Mouse (Mus musculus) embryonic facial prominence, embryonic 14.5 days (tissue): ENCODE results near the gene Fbxl16. TPM values are rescaled to one million over a fixed set of nuclear protein-coding genes. Genes with fewer than 3 reads are reported as not detected.

Experiments
- ATAC-seq: fragments of 200-750 bp; cut with Nextera tagmentation; 2 replicates; pipeline ENCODE4 v1.8.0; 2017; ENCODE audit warnings: low read depth, moderate number of reproducible peaks, moderate TSS enrichment
- DNase-seq: peaks from one replicate; pipeline ENCODE4 v3.0.0-alpha.2; 2015; ENCODE audit warnings: low spot score
- H3K27ac ChIP-seq: fragments of 300-500 bp; sonication (generic); replicated peaks from 2 replicates; pipeline ENCODE4 v1.5.1; 2014; ENCODE audit warnings: low read depth, mild to moderate bottlenecking, low read length, moderate library complexity
- H3K27me3 ChIP-seq: fragments of 300-500 bp; sonication (generic); replicated peaks from 2 replicates; pipeline ENCODE4 v1.6.1; 2014; ENCODE audit warnings: low read length; ENCODE audit not compliant: control insufficient read depth, insufficient read depth
- H3K36me3 ChIP-seq: fragments of 300-500 bp; sonication (generic); 2 replicates; pipeline ENCODE4 v1.6.1; 2014; ENCODE audit warnings: low read length, mixed read lengths; ENCODE audit not compliant: control insufficient read depth, insufficient read depth
- H3K4me1 ChIP-seq: fragments of 300-500 bp; sonication (generic); 2 replicates; pipeline ENCODE4 v1.6.1; 2014; ENCODE audit warnings: antibody characterized with exemption, low read length; ENCODE audit not compliant: control insufficient read depth, insufficient read depth
- H3K4me2 ChIP-seq: fragments of 300-500 bp; sonication (generic); 2 replicates; pipeline ENCODE4 v1.6.1; 2014; ENCODE audit warnings: low read depth, mild to moderate bottlenecking, low read length, moderate library complexity, mixed read lengths
- H3K4me3 ChIP-seq: fragments of 300-500 bp; sonication (generic); 2 replicates; pipeline ENCODE4 v1.5.1; 2014; ENCODE audit warnings: low read depth, mild to moderate bottlenecking, low read length
- H3K9ac ChIP-seq: fragments of 300-500 bp; sonication (generic); 2 replicates; pipeline ENCODE4 v1.6.1; 2014; ENCODE audit warnings: low read depth, mild to moderate bottlenecking, low read length, moderate library complexity, mixed read lengths
- H3K9me3 ChIP-seq: fragments of 300-500 bp; sonication (generic); 2 replicates; pipeline ENCODE4 v1.6.1; 2016; ENCODE audit warnings: low read length; ENCODE audit not compliant: control insufficient read depth
- WGBS: fragments of 180-500 bp; shearing (Covaris S2); extraction: QIAGEN DNeasy Blood & Tissue Kit; methylation state at CpG from one replicate; pipeline ENCODE4 v1.1.7; 2014; 5-methylcytosine and 5-hydroxymethylcytosine counted together
- polyA plus RNA-seq: library from polyadenylated mRNA; unstranded; fragments of >200 nt; fragmentation: Nextera tagmentation; extraction: Ambion mirVana; gene quantifications from 2 replicates; pipeline ENCODE4 v1.2.1, GENCODE M21; 2014

Fbxl16 gene
- polyA plus RNA-seq, 1 experiment from 2014 or later = 3.4 TPM

DNA sequence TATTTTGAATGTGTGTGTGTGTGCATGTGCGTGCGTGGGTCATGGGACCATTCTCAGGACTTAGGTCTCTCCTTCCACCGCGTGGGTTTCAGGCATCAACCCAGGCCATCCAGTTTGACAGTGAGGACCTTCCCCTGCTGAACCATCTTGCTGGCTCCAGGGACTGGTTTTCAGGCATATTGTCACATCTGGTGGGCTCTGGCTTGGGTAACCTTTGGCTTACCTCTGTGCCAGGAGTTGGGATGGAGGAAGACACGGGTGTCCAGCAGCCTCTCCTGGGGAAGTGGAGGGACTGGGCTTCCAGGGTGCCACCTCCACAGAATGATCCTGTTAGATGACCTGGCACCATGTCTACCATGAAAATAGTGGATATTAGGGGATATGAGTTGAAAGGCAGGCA lies 30.9 kb upstream of the Fbxl16 start:
- WGBS = 90% methylated on average over 5 of the region's 5 CpGs
- ATAC-seq = no peak
- DNase-seq = no peak
- no peaks in the 10 kb centered on the region for H3K9me3 ChIP-seq
- H3K27me3 ChIP-seq = no peaks in the 10 kb centered on the region
- no peak overlapping the region for H3K9ac ChIP-seq
- H3K36me3 ChIP-seq = peaks cover 38% of the 10 kb centered on the region
- no peak overlapping the region for H3K27ac ChIP-seq
- no peak overlapping the region for H3K4me3 ChIP-seq
- 0 out of 2 replicates have a peak, but pooled peaks cover 3% of the 10 kb centered on the region for H3K4me1 ChIP-seq
- no peak overlapping the region for H3K4me2 ChIP-seq

DNA sequence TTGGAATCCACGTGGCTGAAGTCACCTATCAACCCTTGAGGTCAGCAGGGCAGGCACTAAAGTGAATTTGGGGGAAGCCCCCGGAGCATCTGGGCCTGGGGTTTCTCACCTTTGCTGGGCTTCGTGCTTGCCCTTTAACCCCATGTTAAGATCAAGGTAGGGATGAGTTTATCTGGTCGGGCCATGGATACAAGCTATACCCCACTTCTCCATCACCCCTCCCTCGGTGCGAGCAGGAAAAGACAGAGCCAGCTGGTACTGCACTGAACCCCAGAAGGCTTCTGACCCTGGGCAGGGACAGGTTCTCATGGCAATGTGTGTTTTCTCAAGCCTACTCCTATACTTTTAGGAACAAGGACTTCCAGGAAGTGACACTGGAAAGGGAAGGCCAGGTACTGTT lies 27.5 kb upstream of the Fbxl16 start:
- 78% methylated on average over 6 of the region's 6 CpGs for WGBS
- peaks cover 50% of the 10 kb centered on the region for H3K36me3 ChIP-seq
- DNase-seq = no peak
- H3K4me3 ChIP-seq = no peak overlapping the region
- no peaks in the 10 kb centered on the region for H3K27me3 ChIP-seq
- H3K9me3 ChIP-seq = no peaks in the 10 kb centered on the region
- H3K4me1 ChIP-seq = peaks cover 14% of the 10 kb centered on the region
- no peak overlapping the region for H3K4me2 ChIP-seq
- no peak overlapping the region for H3K9ac ChIP-seq
- H3K27ac ChIP-seq = no peak overlapping the region
- no peak for ATAC-seq

DNA sequence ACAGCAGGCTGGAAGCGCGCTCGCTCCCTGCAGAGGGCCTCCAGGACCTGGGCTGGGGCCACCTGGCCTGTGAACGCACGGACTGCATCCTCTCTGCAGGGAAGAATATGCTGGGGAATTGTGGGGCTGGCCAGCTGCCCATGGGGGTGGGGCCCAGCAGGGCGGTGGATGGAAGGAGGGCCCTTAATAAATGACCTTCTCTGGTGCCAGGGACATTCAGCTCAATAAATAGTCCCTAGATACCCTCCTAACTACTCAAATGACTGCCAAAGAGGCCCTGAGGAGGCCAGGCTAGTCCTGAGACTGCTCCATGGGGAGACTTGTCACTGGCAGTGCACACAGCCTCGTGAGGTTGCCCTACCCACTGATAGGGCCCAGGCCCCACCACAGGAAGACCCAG lies 25.8 kb upstream of the Fbxl16 start:
- H3K4me1 ChIP-seq = peaks cover 14% of the 10 kb centered on the region
- H3K9ac ChIP-seq = no peak overlapping the region
- peaks cover 59% of the 10 kb centered on the region for H3K36me3 ChIP-seq
- no peaks in the 10 kb centered on the region for H3K9me3 ChIP-seq
- no peak overlapping the region for H3K27ac ChIP-seq
- H3K27me3 ChIP-seq = no peaks in the 10 kb centered on the region
- H3K4me2 ChIP-seq = no peak overlapping the region
- 77% methylated on average over 7 of the region's 7 CpGs for WGBS
- DNase-seq = no peak
- H3K4me3 ChIP-seq = no peak overlapping the region
- ATAC-seq = no peak

GRCm38 (mm10) chr17:25783861-25784574 lies 24.9 kb upstream of the Fbxl16 start:
- DNase-seq (no peak), ATAC-seq (no peak)
- H3K27me3 ChIP-seq = no peaks in the 10 kb centered on the region
- peak overlapping the region; percentile 82 for H3K9ac ChIP-seq
- 79% methylated on average over 15 of the region's 15 CpGs for WGBS
- H3K9me3 ChIP-seq = no peaks in the 10 kb centered on the region
- no peak overlapping the region for H3K27ac ChIP-seq
- H3K4me2 ChIP-seq = peak overlapping the region; percentile 87
- peaks cover 58% of the 10 kb centered on the region for H3K36me3 ChIP-seq
- peak overlapping the region; percentile 76 for H3K4me3 ChIP-seq
- H3K4me1 ChIP-seq = peaks cover 14% of the 10 kb centered on the region

DNA sequence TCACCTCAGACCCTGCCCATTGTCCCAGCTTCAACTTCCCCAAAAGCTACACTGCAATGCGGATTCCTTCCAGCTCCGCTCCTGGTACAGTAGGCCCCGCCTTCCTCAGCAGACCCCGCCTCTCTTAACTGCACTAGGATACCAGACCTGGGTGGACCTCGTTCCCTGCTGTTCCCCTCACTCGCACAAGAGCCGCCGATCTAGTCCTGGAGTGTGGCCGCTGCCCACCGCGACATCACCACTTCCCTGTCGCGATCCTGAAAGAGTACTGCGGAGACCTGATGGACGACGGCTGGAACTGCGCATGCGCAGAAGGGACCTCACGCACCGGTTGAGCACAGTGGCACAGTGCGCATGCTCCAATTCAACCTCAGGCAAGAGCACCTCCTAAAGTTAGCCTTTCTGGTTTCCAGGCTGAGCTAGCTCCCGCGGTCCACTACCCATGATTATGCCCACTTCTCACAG lies 23.6 kb upstream of the Fbxl16 start, which contains the start of gene Haghl:
Haghl (minus strand) TSS at position 393 of the 465 bp plus-strand sequence.
- no peaks in the 10 kb centered on the region for H3K9me3 ChIP-seq
- H3K9ac ChIP-seq = peak within 1 kb of the TSS; percentile 82
- peaks cover 56% of the 10 kb centered on the region for H3K36me3 ChIP-seq
- H3K27me3 ChIP-seq = no peaks in the 10 kb centered on the region
- WGBS = 0% methylated on average over 23 of the region's 23 CpGs
- peak within 1 kb of the TSS; percentile 87 for H3K4me2 ChIP-seq
- ATAC-seq (peak; percentile 89), DNase-seq (peak; percentile 97)
- H3K4me3 ChIP-seq = peak within 1 kb of the TSS; percentile 76
- H3K27ac ChIP-seq = peak within 1 kb of the TSS; percentile 91
- peaks cover 14% of the 10 kb centered on the region for H3K4me1 ChIP-seq

DNA sequence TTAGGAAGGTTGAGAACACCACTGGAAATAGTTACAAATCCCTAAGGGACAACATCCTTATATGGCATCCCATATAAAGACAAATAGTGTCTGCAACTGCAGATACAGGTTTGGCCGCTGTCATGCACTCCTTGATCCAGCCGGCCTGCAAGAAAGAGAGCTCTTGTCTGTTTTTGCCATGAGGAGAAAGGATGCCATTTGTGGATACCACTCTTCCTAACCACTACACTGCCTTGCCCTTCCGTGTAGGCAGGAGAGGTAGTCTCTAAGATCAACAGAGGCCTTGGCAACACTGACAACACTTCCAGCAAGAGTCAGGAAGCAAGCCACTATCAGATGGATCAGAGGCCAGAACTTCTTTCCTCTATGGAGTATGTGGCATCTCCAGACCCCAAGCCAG lies 22.6 kb upstream of the Fbxl16 start, which contains the start of gene Ccdc78:
Ccdc78 (plus strand) TSS at position 301 of the 400 bp plus-strand sequence.
- H3K27me3 ChIP-seq = no peaks in the 10 kb centered on the region
- H3K4me1 ChIP-seq = peaks cover 19% of the 10 kb centered on the region
- peak within 1 kb of the TSS; percentile 91 for H3K27ac ChIP-seq
- DNase-seq (no peak), ATAC-seq (no peak)
- peaks cover 47% of the 10 kb centered on the region for H3K36me3 ChIP-seq
- H3K4me2 ChIP-seq = peak within 1 kb of the TSS; percentile 87
- H3K9me3 ChIP-seq = no peaks in the 10 kb centered on the region
- peak within 1 kb of the TSS; percentile 76 for H3K4me3 ChIP-seq
- WGBS = 80% methylated on average over 3 of the region's 3 CpGs
- peak within 1 kb of the TSS; percentile 82 for H3K9ac ChIP-seq

GRCm38 (mm10) chr17:25786781-25787504 lies 21.9 kb upstream of the Fbxl16 start:
- DNase-seq (no peak), ATAC-seq (no peak)
- H3K4me2 ChIP-seq = no peak overlapping the region
- H3K36me3 ChIP-seq = peaks cover 41% of the 10 kb centered on the region
- H3K9me3 ChIP-seq = no peaks in the 10 kb centered on the region
- H3K4me3 ChIP-seq = no peak overlapping the region
- H3K9ac ChIP-seq = no peak overlapping the region
- no peak overlapping the region for H3K27ac ChIP-seq
- WGBS = 90% methylated on average over 9 of the region's 9 CpGs
- no peaks in the 10 kb centered on the region for H3K27me3 ChIP-seq
- H3K4me1 ChIP-seq = peaks cover 23% of the 10 kb centered on the region

DNA sequence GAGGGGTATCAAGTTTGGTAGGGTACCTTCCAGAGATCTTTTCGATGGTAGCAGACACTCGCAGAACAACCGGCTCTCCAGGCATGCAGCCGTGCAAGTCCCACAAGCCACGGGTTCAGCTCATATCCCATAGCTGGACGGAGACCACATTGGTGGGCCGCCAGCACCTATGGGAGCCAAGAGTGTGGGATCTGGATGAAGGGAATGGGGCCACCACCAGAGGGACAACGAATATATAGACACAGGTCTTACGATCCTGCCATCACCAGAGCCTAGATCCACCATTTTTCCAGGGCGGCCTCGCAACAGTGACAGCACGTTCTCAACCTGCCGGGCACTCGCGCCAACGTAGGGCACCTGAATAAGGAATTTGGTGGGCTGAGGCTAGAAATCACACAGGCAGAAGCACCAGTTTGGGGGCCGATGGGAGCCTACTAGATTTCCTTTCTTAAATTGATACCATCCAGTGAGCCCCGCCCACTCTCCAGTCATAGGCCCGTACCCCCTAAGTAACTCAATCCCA lies 17.5 kb upstream of the Fbxl16 start:
- no peak for ATAC-seq
- DNase-seq = peak; percentile 75
- WGBS = 28% methylated on average over 19 of the region's 19 CpGs

More for the DNA sequence above, 17.5 kb upstream of the Fbxl16 start:
- H3K36me3 ChIP-seq = peaks cover 19% of the 10 kb centered on the region; the same call in 1 of the 2 replicates
- H3K27me3 ChIP-seq = no peaks in the 10 kb centered on the region
- H3K27ac ChIP-seq = peak overlapping the region; percentile 93
- peak overlapping the region; percentile 78 for H3K9ac ChIP-seq
- H3K9me3 ChIP-seq = no peaks in the 10 kb centered on the region
- peaks cover 21% of the 10 kb centered on the region for H3K4me1 ChIP-seq
- peak overlapping the region; percentile 81 for H3K4me3 ChIP-seq
- peak overlapping the region; percentile 93 for H3K4me2 ChIP-seq
